Mouse (Mus musculus): ENCODE measurements around the gene Celsr3. TPM values are rescaled to one million over a fixed set of nuclear protein-coding genes. Genes with fewer than 3 reads are reported as not detected.

Gene Celsr3
- polyA plus RNA-seq, 1 experiment from 2014 or later = 17.7 TPM

DNA sequence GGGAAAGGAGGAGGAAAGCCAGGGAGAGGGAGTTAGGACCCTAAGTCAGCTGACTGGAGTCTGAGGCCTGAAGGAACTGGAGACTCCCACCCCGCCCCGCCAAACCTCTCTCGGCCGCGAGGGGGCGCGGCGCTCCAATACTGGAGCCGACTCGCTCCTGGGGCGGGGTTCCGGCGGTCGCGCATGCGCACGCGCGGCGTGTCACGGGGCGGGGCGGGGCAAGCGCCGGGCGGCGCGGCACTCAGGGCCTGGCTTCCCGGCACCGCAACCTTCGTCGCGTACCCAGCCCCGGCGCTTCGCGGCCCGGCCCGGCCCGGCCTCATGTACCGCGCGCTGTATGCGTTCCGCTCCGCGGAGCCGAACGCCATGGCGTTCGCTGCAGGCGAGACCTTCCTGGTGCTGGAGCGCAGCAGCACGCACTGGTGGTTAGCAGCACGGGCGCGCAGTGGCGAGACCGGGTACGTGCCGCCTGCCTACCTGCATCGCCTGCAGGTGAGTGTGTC is 17.9 kb upstream of the Celsr3 start, which contains the start of gene Nckipsd:
Gene Nckipsd (plus strand): TSS at position 206 of the 503 bp plus-strand sequence.
- H3K27me3 ChIP-seq = no peaks in the 10 kb centered on the region
- H3K4me1 ChIP-seq (replicated peaks) = peaks cover 15% of the 10 kb centered on the region
- peak within 1 kb of the TSS; percentile 88 for H3K4me2 ChIP-seq (replicated peaks)
- under 1% methylated on average over 62 of the region's 62 CpGs for WGBS
- peak within 1 kb of the TSS; percentile 86 for H3K9ac ChIP-seq (replicated peaks)
- peaks cover 67% of the 10 kb centered on the region for H3K36me3 ChIP-seq
- peak; percentile 88 for ATAC-seq
- H3K9me3 ChIP-seq = no peaks in the 10 kb centered on the region
- H3K4me3 ChIP-seq (replicated peaks) = peak within 1 kb of the TSS; percentile 70
- H3K27ac ChIP-seq = peak within 1 kb of the TSS; percentile 54; the same call in 1 of the 2 replicates

DNA sequence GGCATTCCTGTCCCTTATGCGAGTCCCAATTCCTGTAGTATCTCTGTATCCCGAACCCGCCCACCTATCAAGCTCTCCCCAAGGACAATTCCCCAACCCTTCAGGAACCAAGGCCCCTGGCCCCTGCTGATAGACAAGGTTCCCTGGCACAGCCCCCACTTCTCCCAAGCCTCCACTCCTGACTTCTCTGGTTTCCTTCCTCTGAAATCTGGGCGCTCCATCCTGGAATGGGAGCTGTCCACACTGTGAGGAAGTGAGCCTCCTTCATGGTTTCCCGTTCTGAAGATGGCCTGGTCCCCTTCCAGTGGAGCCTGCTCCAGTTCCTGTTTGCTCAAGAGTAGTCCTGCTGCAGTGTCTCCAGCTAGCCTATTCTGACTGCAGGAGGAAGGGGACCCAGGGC is 16.9 kb upstream of the Celsr3 start:
- peaks cover 67% of the 10 kb centered on the region for H3K36me3 ChIP-seq
- peak overlapping the region; percentile 86 for H3K9ac ChIP-seq (replicated peaks)
- H3K4me3 ChIP-seq (replicated peaks) = peak overlapping the region; percentile 70
- no peak for ATAC-seq
- H3K27me3 ChIP-seq = no peaks in the 10 kb centered on the region
- no peaks in the 10 kb centered on the region for H3K9me3 ChIP-seq
- WGBS = 66% methylated on average over 5 of the region's 5 CpGs
- peak overlapping the region; percentile 88 for H3K4me2 ChIP-seq (replicated peaks)
- no peak overlapping the region for H3K27ac ChIP-seq
- H3K4me1 ChIP-seq (replicated peaks) = peaks cover 15% of the 10 kb centered on the region

DNA sequence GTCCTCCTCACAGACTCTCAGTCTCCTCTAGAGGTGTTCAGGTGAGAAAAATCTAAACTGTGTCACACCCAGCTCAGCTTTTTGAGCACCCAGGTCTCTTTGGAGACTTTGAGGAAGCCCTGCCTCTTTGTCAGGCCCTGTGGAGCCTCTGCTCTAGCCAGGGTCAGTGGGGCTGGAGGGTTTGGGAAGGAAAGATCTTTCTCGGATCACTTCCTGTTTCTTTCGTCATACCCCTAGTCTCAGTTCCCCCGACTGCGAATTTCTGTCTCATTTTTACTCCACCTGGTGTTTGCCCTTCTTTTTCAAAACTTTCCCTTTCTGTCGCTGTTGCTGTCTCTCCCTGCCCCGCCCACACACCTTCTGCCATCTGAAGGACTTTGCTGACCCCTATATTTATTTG is 16.4 kb upstream of the Celsr3 start:
- WGBS = 87% methylated on average over 6 of the region's 6 CpGs

DNA sequence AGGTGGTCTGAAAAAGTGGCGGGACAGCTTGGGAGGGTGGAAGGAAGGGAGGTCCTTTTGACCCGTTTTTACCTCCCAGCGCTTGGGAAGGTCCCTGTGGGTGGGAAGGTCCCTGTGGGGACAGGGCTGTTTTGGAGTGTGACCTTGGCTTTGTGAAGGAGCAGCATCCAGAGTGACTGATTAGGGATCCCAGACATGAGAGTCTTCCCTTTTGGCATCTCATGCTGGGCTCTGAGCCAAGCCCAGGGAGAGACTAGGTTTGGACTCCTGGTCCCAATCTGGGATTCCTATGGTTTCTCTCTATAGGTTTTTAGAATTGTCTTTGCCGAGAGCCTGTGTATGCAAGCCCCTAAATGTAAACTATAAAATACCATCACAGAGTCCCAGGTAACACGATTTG is 15.6 kb upstream of the Celsr3 start:
- H3K9ac ChIP-seq (replicated peaks) = no peak overlapping the region
- no peaks in the 10 kb centered on the region for H3K27me3 ChIP-seq
- WGBS = 90% methylated on average over 5 of the region's 5 CpGs
- H3K36me3 ChIP-seq = peaks cover 67% of the 10 kb centered on the region
- H3K9me3 ChIP-seq = no peaks in the 10 kb centered on the region
- no peak for ATAC-seq
- H3K4me2 ChIP-seq (replicated peaks) = no peak overlapping the region
- no peak overlapping the region for H3K4me3 ChIP-seq (replicated peaks)
- no peak overlapping the region for H3K27ac ChIP-seq
- peaks cover 15% of the 10 kb centered on the region for H3K4me1 ChIP-seq (replicated peaks)

More for the DNA sequence above, 16.4 kb upstream of the Celsr3 start:
- Histone ChIP-seq H3K27me3 (no peaks in the 10 kb centered on the region), H3K4me2 (replicated peaks) (no peak overlapping the region; the same call in 1 of the 2 replicates), H3K27ac (no peak overlapping the region), H3K4me1 (replicated peaks) (peaks cover 15% of the 10 kb centered on the region), H3K9ac (replicated peaks) (peak overlapping the region; percentile 86; the same call in 1 of the 2 replicates), H3K4me3 (replicated peaks) (0 out of 2 replicates have a peak overlapping the region, but pooled peaks have one; percentile 70), H3K9me3 (no peaks in the 10 kb centered on the region), H3K36me3 (peaks cover 67% of the 10 kb centered on the region)
- no peak for ATAC-seq

DNA sequence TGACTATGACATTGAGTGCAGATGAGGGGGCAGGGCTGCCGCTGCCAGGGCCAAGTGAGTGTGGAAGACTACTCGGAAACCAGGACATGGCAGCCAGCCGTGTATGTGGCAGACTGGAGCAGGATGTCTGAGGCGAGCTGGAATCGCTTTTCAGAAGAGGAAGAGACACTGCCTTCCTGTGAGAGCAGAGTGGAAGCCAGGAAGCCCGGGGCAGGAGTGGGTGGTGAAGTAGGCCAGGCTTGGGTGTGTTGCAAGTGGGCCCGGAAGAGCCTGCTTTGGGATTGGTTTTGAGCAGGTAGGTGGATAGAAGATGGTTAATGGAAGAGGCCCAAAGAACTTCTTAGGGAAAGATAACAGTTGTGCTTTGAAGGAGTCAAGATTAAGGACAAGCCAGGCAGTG is 10.6 kb upstream of the Celsr3 start:
- H3K9ac ChIP-seq (replicated peaks) = no peak overlapping the region
- H3K27me3 ChIP-seq = no peaks in the 10 kb centered on the region
- H3K4me2 ChIP-seq (replicated peaks) = no peak overlapping the region
- no peaks in the 10 kb centered on the region for H3K4me1 ChIP-seq (replicated peaks)
- H3K9me3 ChIP-seq = no peaks in the 10 kb centered on the region
- H3K4me3 ChIP-seq (replicated peaks) = no peak overlapping the region
- H3K27ac ChIP-seq = no peak overlapping the region
- no peak for ATAC-seq
- 93% methylated on average over 7 of the region's 7 CpGs for WGBS
- H3K36me3 ChIP-seq = peaks cover 80% of the 10 kb centered on the region

DNA sequence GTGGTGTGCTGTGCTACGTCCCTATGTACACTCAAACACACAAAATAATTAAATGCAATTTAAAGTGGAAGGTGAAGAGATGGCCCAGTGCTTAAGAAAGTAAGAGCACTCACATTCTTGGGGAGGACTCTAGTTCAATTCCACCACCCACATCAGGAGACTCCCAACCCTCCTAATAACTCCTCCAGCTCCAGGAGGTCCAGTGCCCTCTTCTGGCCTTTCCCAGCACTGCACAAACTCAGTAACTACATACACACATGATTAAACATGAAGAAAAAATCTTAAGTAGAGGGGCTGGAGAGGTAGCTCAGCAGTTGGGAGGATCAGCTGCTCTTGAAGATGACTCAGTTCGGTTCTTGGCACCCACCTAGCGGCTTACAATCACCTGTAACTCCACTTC is 6.6 kb upstream of the Celsr3 start:
- H3K4me3 ChIP-seq (replicated peaks) = no peak overlapping the region
- H3K9me3 ChIP-seq = no peaks in the 10 kb centered on the region
- no peak overlapping the region for H3K27ac ChIP-seq
- ATAC-seq = 0 out of 2 replicates have a peak, but pooled peaks have one; percentile 10
- peaks cover 18% of the 10 kb centered on the region for H3K27me3 ChIP-seq
- 57% methylated on average over 3 of the region's 3 CpGs for WGBS
- H3K4me2 ChIP-seq (replicated peaks) = no peak overlapping the region
- no peak overlapping the region for H3K9ac ChIP-seq (replicated peaks)
- H3K36me3 ChIP-seq = peaks cover 42% of the 10 kb centered on the region
- H3K4me1 ChIP-seq (replicated peaks) = peaks cover 9% of the 10 kb centered on the region

DNA sequence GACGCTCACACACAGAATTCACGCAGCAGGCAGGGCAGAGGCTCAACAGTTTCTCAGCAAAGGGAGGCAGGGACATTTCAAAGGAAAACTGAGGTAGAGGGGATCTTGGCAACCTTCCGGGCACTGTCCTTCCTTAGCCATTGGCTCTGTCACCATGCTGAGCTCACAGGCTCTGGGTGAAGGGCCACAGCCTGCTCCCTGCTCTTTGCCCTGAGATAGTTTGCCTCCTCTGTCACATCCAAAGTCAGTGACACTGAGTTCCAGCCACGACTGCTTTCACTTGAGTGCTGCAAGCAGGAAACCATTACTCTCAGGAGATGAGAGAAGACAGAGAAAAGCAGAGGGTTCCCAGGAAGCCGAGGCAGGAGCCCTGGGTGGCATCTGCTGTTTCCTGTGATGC is 6.0 kb upstream of the Celsr3 start:
- H3K36me3 ChIP-seq = peaks cover 36% of the 10 kb centered on the region
- no peak overlapping the region for H3K4me2 ChIP-seq (replicated peaks)
- H3K27me3 ChIP-seq = peaks cover 19% of the 10 kb centered on the region
- H3K9ac ChIP-seq (replicated peaks) = no peak overlapping the region
- WGBS = 68% methylated on average over 5 of the region's 5 CpGs
- H3K4me3 ChIP-seq (replicated peaks) = no peak overlapping the region
- no peaks in the 10 kb centered on the region for H3K9me3 ChIP-seq
- peaks cover 9% of the 10 kb centered on the region for H3K4me1 ChIP-seq (replicated peaks)
- no peak overlapping the region for H3K27ac ChIP-seq
- no peak for ATAC-seq

DNA sequence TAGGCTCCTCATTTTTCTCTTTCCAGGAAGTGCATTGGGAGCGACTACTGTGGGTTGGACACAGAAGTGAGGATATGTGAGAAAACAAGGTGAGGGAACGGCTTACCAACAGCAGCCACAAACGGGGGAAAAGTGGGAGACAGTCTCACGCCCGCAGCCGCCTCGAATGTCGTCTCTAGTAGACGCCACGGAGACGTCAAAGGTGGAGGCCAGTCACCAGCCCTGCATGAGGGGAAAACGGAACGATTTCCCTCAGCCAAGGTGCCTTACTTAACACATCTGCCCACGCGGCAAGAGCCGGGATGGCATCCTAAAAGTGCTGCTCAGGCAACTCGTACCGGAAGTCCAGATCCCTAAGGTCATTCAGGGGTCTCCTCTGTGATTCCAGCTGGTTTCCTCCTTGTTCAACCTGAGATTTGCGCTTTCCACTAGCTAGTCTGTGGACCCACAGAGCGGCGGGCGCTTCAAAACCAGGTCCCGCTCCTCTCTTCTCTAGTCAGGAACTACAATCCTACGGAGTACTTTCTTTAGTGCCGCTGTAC is 1.9 kb upstream of the Celsr3 start:
- Histone ChIP-seq H3K4me2 (replicated peaks) (peak overlapping the region; percentile 90), H3K27me3 (peaks cover 42% of the 10 kb centered on the region), H3K9me3 (no peaks in the 10 kb centered on the region), H3K36me3 (peaks cover 20% of the 10 kb centered on the region), H3K4me3 (replicated peaks) (peak overlapping the region; percentile 81), H3K4me1 (replicated peaks) (peaks cover 44% of the 10 kb centered on the region), H3K9ac (replicated peaks) (peak overlapping the region; percentile 62), H3K27ac (peak overlapping the region; percentile 90)
- 4% methylated on average over 25 of the region's 25 CpGs for WGBS
- ATAC-seq = 0 out of 2 replicates have a peak, but pooled peaks have one; percentile 0

DNA sequence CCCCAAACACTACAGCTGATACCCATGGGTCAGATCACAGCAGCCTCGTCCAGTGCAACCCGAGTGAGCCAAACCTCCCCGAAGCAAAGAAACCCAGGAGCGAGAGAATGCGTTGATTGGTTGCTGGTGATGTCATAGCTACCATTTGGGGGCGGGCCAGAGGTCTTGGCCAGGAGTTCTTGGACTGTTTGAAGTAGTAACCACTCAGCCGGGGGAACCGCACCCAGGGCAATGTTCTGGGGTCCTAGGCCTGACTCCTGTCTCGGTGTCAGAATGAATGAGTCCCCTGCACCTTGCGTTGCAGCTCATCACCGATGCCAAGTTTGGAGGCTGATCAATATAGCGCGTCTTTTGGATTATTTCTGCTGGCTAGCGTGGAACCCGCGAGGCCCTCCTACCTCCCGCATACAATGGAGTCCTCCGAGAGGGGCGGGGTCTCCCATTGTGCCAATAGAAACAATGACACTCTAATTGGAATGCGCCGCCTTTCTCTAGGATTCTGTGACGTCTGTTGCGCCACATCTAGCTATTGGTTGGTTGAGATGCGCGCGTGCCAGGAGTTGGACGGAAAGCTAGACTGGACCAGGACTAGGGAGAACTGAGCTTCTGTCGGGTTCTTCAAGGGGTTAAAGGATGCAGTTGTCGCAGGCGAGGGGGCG is 1.2 kb upstream of the Celsr3 start:
- peak overlapping the region; percentile 90 for H3K27ac ChIP-seq
- peaks cover 49% of the 10 kb centered on the region for H3K27me3 ChIP-seq
- H3K4me1 ChIP-seq (replicated peaks) = peaks cover 50% of the 10 kb centered on the region
- peak overlapping the region; percentile 81 for H3K4me3 ChIP-seq (replicated peaks)
- peaks cover 26% of the 10 kb centered on the region for H3K36me3 ChIP-seq
- ATAC-seq = peak; percentile 88
- peak overlapping the region; percentile 90 for H3K4me2 ChIP-seq (replicated peaks)
- peak overlapping the region; percentile 62; the same call in 1 of the 2 replicates for H3K9ac ChIP-seq (replicated peaks)
- H3K9me3 ChIP-seq = no peaks in the 10 kb centered on the region
- under 1% methylated on average over 31 of the region's 31 CpGs for WGBS

DNA sequence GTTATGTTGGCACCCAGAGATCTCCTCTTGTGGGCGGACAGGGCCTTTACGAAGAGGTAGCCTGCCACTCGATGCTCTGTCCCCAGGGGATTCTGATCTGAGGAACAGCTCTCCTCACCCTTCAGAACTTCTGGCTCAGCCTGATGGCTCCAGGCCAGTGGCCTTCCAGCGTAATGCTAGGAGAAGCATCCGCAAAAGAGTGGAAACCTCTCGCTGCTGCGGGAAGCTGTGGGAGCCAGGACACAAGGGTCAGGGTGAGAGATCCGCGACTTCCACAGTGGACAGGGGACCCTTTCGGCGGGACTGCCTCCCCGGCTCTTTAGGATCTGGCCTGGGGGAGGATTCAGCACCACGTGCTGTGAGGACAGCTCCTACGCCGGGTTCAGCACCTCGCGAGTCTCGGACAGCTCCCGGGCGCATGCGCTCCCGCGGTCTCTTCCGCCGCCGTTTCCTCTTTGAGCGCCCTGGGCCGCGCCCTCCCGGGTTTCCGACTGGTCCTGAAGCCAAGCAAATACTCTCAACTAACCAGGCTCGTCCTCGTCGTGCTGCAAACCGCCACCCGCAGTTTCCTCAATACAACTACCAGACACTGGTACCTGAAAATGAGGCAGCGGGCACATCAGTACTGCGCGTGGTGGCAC is 700 bp downstream of the Celsr3 start:
- peaks cover 67% of the 10 kb centered on the region for H3K27me3 ChIP-seq
- H3K4me1 ChIP-seq (replicated peaks) = peaks cover 70% of the 10 kb centered on the region
- peak overlapping the region; percentile 81 for H3K4me3 ChIP-seq (replicated peaks)
- H3K9ac ChIP-seq (replicated peaks) = peak overlapping the region; percentile 90
- peaks cover 45% of the 10 kb centered on the region for H3K36me3 ChIP-seq
- H3K27ac ChIP-seq = peak overlapping the region; percentile 90
- WGBS = 1% methylated on average over 39 of the region's 39 CpGs
- peak; percentile 5; the same call in 1 of the 2 replicates for ATAC-seq
- H3K9me3 ChIP-seq = no peaks in the 10 kb centered on the region
- H3K4me2 ChIP-seq (replicated peaks) = peak overlapping the region; percentile 90

DNA sequence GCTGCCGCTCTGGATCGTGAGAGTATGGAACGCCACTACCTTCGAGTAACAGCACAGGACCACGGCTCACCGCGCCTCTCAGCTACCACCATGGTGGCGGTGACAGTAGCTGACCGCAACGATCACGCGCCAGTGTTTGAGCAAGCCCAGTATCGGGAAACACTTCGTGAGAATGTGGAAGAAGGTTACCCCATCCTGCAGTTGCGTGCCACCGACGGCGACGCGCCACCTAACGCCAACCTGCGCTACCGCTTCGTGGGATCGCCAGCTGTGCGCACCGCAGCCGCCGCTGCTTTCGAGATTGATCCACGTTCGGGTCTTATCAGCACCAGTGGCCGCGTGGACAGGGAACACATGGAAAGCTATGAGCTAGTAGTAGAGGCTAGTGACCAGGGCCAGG is 1.3 kb downstream of the Celsr3 start:
- Histone ChIP-seq H3K4me3 (replicated peaks) (peak overlapping the region; percentile 81), H3K4me1 (replicated peaks) (peaks cover 76% of the 10 kb centered on the region), H3K36me3 (peaks cover 51% of the 10 kb centered on the region), H3K27me3 (peaks cover 66% of the 10 kb centered on the region), H3K9ac (replicated peaks) (peak overlapping the region; percentile 90), H3K27ac (0 out of 2 replicates have a peak overlapping the region, but pooled peaks have one; percentile 90), H3K4me2 (replicated peaks) (peak overlapping the region; percentile 90), H3K9me3 (no peaks in the 10 kb centered on the region)
- no peak for ATAC-seq
- WGBS = 17% methylated on average over 34 of the region's 34 CpGs

DNA sequence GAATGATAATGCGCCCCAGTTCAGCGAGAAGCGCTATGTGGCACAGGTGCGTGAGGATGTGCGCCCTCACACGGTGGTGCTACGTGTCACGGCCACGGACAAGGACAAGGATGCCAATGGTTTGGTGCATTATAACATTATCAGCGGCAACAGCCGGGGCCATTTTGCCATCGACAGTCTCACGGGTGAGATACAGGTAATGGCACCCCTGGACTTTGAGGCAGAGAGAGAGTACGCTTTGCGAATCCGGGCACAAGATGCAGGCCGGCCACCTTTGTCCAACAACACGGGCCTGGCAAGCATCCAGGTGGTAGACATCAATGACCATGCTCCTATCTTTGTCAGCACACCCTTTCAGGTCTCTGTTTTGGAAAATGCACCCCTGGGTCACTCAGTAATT is 1.8 kb downstream of the Celsr3 start:
- Histone ChIP-seq H3K4me1 (replicated peaks) (peaks cover 80% of the 10 kb centered on the region), H3K9ac (replicated peaks) (peak overlapping the region; percentile 90), H3K9me3 (no peaks in the 10 kb centered on the region), H3K27me3 (peaks cover 68% of the 10 kb centered on the region), H3K36me3 (peaks cover 56% of the 10 kb centered on the region), H3K4me3 (replicated peaks) (peak overlapping the region; percentile 81), H3K4me2 (replicated peaks) (peak overlapping the region; percentile 90), H3K27ac (no peak overlapping the region)
- no peak for ATAC-seq
- whole genome bisulfite sequencing = 68% methylated on average over 18 of the region's 18 CpGs
